In genomic region chr8:64620365-64621150, GRCm38 (mm10) we compare ENCODE assay signal across 10 mouse cellular contexts.
DNase-seq lines count a peak whose midpoint lies in the region; ATAC-seq and TF ChIP-seq lines count a peak whose summit lies in the region.
"Had no signal": no experiment of that assay in that cellular context is flagged by ENCODE, and none has a peak within 500 bp of the region (broad histone marks: within the 10 kb centered on the region; RNA-seq: fewer than 3 reads in every experiment).

No protein-coding gene starts in this region.

- TF ChIP-seq EP300 in heart, adult 2 months (IDR thresholded peaks at IDR 0.05; ENCODE audit: insufficient read depth, low read depth, low read length): no peak
- TF ChIP-seq EP300 in stomach, postnatal 0 days (optimal IDR thresholded peaks at IDR 0.05): no peak

- H3K27ac ChIP-seq in heart, adult 2 months: peak overlapping the region; percentile 31; the same call in 1 of the 2 replicates
- H3K27ac ChIP-seq in stomach, embryonic 15.5 days: peak overlapping the region; percentile 22; the same call in 1 of the 2 replicates
- no peak overlapping the region for H3K27ac ChIP-seq in stomach, postnatal 0 days (replicated peaks)
- peak overlapping the region; percentile 13 for H3K27ac ChIP-seq in intestine, embryonic 15.5 days
- H3K27ac ChIP-seq in embryonic facial prominence, embryonic 10.5 days (replicated peaks): no peak overlapping the region
- H3K27ac ChIP-seq: kidney, postnatal 0 days had no signal

- H3K27me3 ChIP-seq in heart, adult 2 months (ENCODE audit: control insufficient read depth, insufficient read depth, low read length): no peaks in the 10 kb centered on the region
- no peaks in the 10 kb centered on the region for H3K27me3 ChIP-seq in stomach, embryonic 15.5 days (replicated peaks)
- no peaks in the 10 kb centered on the region for H3K27me3 ChIP-seq in stomach, postnatal 0 days (ENCODE audit: control insufficient read depth, insufficient read depth, low read length)
- H3K27me3 ChIP-seq in intestine, embryonic 15.5 days (replicated peaks): no peaks in the 10 kb centered on the region
- H3K27me3 ChIP-seq in embryonic facial prominence, embryonic 10.5 days (replicated peaks; ENCODE audit: low read depth, poor library complexity, severe bottlenecking): no peaks in the 10 kb centered on the region

- peak; percentile 53; the same call in 1 of the 2 replicates for ATAC-seq in stomach, embryonic 15.5 days (ENCODE audit: insufficient read depth, low FRiP score, low read depth)
- no peak for ATAC-seq in stomach, postnatal 0 days (ENCODE audit: low FRiP score, low TSS enrichment)
- ATAC-seq in intestine, embryonic 15.5 days: peak; percentile 41
- ATAC-seq: lung, postnatal 0 days had no signal

- no peak for DNase-seq in heart, adult 2 months
- no peak for DNase-seq in heart, postnatal 25 days (ENCODE audit: low spot score)
- DNase-seq in stomach, postnatal 0 days (ENCODE audit: low spot score): no peak
- DNase-seq in frontal cortex, adult 2 months (ENCODE audit: extremely low spot score in 1 of 2, low spot score in 1 of 2): no peak
- DNase-seq in embryonic facial prominence, embryonic 10.5 days (ENCODE audit: low spot score): no peak
- DNase-seq: cerebellum, postnatal 10 days had no signal

- no peaks in the 10 kb centered on the region for H3K79me2 ChIP-seq in heart, adult 2 months (replicated peaks; ENCODE audit: control insufficient read depth, insufficient read depth, low read length)

- H3K4me1 ChIP-seq in heart, adult 2 months (ENCODE audit: control insufficient read depth, insufficient read depth, low read length): peaks cover 5% of the 10 kb centered on the region
- 0 out of 2 replicates have a peak, but pooled peaks cover 3% of the 10 kb centered on the region for H3K4me1 ChIP-seq in stomach, embryonic 15.5 days
- no peaks in the 10 kb centered on the region for H3K4me1 ChIP-seq in stomach, postnatal 0 days (replicated peaks; ENCODE audit: control insufficient read depth, insufficient read depth)
- no peaks in the 10 kb centered on the region for H3K4me1 ChIP-seq in intestine, embryonic 15.5 days (replicated peaks)
- no peaks in the 10 kb centered on the region for H3K4me1 ChIP-seq in embryonic facial prominence, embryonic 10.5 days

- peaks cover 2% of the 10 kb centered on the region; the same call in 1 of the 2 replicates for H3K36me3 ChIP-seq in heart, adult 2 months (ENCODE audit: control insufficient read depth, insufficient read depth, low read length)
- no peaks in the 10 kb centered on the region for H3K36me3 ChIP-seq in stomach, embryonic 15.5 days
- H3K36me3 ChIP-seq in stomach, postnatal 0 days (ENCODE audit: control insufficient read depth, insufficient read depth, low read length): no peaks in the 10 kb centered on the region
- H3K36me3 ChIP-seq in intestine, embryonic 15.5 days: no peaks in the 10 kb centered on the region
- peaks cover 14% of the 10 kb centered on the region for H3K36me3 ChIP-seq in embryonic facial prominence, embryonic 10.5 days (replicated peaks)

- TF ChIP-seq POLR2A in heart, adult 2 months (IDR thresholded peaks at IDR 0.05; ENCODE audit: insufficient read depth, low read depth, low read length): no peak

- intact Hi-C loops in heart, adult 2 months (cut with DNase I): no loop called here
- intact Hi-C loops in heart, postnatal 25 days (cut with DNase I): no loop called here

- WGBS in heart, adult 2 months: 20% methylated on average over 7 of the region's 7 CpGs
- 50% methylated on average over 7 of the region's 7 CpGs for WGBS in stomach, embryonic 15.5 days
- 36% methylated on average over 7 of the region's 7 CpGs for WGBS in stomach, postnatal 0 days
- 46% methylated on average over 7 of the region's 7 CpGs for WGBS in intestine, embryonic 15.5 days
- whole genome bisulfite sequencing in embryonic facial prominence, embryonic 10.5 days: 84% methylated on average over 7 of the region's 7 CpGs

- H3K4me2 ChIP-seq in stomach, embryonic 15.5 days: no peak overlapping the region
- no peak overlapping the region for H3K4me2 ChIP-seq in stomach, postnatal 0 days (replicated peaks; ENCODE audit: low read depth)
- H3K4me2 ChIP-seq in intestine, embryonic 15.5 days (replicated peaks): no peak overlapping the region

- no peak for TF ChIP-seq CTCF in heart, adult 2 months (IDR thresholded peaks at IDR 0.05)
- no peak for TF ChIP-seq CTCF in stomach, postnatal 0 days (IDR thresholded peaks at IDR 0.05; ENCODE audit: low read depth)

- H3K9ac ChIP-seq in heart, adult 2 months (ENCODE audit: low read depth, low read length): no peak overlapping the region
- H3K9ac ChIP-seq in stomach, embryonic 15.5 days: no peak overlapping the region
- H3K9ac ChIP-seq in stomach, postnatal 0 days (ENCODE audit: low read length): no peak overlapping the region
- no peak overlapping the region for H3K9ac ChIP-seq in intestine, embryonic 15.5 days

- H3K4me3 ChIP-seq in heart, adult 2 months: no peak overlapping the region
- no peak overlapping the region for H3K4me3 ChIP-seq in stomach, embryonic 15.5 days (replicated peaks)
- no peak overlapping the region for H3K4me3 ChIP-seq in stomach, postnatal 0 days (ENCODE audit: low read depth, low read length)
- H3K4me3 ChIP-seq in intestine, embryonic 15.5 days (replicated peaks): no peak overlapping the region
- no peak overlapping the region for H3K4me3 ChIP-seq in embryonic facial prominence, embryonic 10.5 days

- H3K9me3 ChIP-seq in stomach, embryonic 15.5 days: no peaks in the 10 kb centered on the region
- no peaks in the 10 kb centered on the region for H3K9me3 ChIP-seq in stomach, postnatal 0 days (ENCODE audit: control insufficient read depth, low read length)
- H3K9me3 ChIP-seq in intestine, embryonic 15.5 days: no peaks in the 10 kb centered on the region
- H3K9me3 ChIP-seq in embryonic facial prominence, embryonic 10.5 days: no peaks in the 10 kb centered on the region

Comparison
In these comparisons a context has a peak if more than half of its experiments do, and no peak if none do; other contexts are left out.
1. H3K27ac ChIP-seq: peak in heart, adult 2 months (single experiment), stomach, embryonic 15.5 days (single experiment) and intestine, embryonic 15.5 days (single experiment); none in stomach, postnatal 0 days (single experiment) and embryonic facial prominence, embryonic 10.5 days (single experiment).